ENCODE assay signal across 13 mouse cellular contexts in the genomic region with DNA sequence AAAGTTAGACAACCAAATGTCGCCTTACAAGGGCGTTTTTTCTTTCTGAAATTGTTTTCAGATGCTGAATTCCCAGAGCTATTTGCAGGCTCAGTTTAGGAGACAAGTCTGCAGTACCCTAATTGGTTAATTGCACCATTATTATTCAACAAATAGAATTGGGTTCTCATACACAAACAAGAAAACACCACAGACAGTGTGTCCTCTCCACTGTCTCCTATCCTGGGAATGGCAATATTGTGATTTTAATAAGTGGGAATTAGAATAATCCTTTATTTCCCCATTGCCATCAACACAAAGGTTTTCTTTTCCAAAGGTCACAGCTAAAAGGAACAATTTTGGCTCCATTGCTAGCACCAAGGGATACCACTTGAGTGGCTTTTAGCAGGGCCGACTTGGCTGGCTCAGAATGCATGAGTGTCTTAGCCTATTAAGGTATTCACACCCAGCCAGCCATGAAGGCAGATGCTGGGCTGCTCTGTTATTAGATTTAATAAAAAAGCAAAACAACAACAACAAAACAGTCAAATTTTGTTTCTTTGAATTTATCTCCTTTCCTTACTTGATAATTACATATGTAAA. TPM values are rescaled to one million over a fixed set of nuclear protein-coding genes. Genes with fewer than 3 reads are reported as not detected.
DNase-seq lines count a peak whose midpoint lies in the region; ATAC-seq lines count a peak whose summit lies in the region.
"Had no signal": no experiment of that assay in that cellular context is flagged by ENCODE, and none has a peak within 500 bp of the region (broad histone marks: within the 10 kb centered on the region; RNA-seq: fewer than 3 reads in every experiment).

No protein-coding gene starts in this region.

- no peaks in the 10 kb centered on the region for H3K4me1 ChIP-seq in midbrain, embryonic 11.5 days (ENCODE audit: control insufficient read depth, insufficient read depth, low read length)
- H3K4me1 ChIP-seq: heart, embryonic 15.5 days; limb, embryonic 15.5 days; lung, embryonic 15.5 days had no signal

- no peak overlapping the region for H3K27ac ChIP-seq in midbrain, embryonic 11.5 days (ENCODE audit: low read depth, low read length)
- H3K27ac ChIP-seq: heart, embryonic 15.5 days; limb, embryonic 15.5 days; lung, embryonic 15.5 days had no signal

- no peaks in the 10 kb centered on the region for H3K36me3 ChIP-seq in midbrain, embryonic 11.5 days (ENCODE audit: control insufficient read depth, insufficient read depth, low read length)
- H3K36me3 ChIP-seq: heart, embryonic 15.5 days; limb, embryonic 15.5 days; lung, embryonic 15.5 days had no signal

- 33% methylated on average over 3 of the region's 3 CpGs for WGBS in midbrain, embryonic 11.5 days

- no peaks in the 10 kb centered on the region for H3K9me3 ChIP-seq in midbrain, embryonic 11.5 days (ENCODE audit: control insufficient read depth, low read length)
- H3K9me3 ChIP-seq: heart, embryonic 15.5 days; limb, embryonic 15.5 days; lung, embryonic 15.5 days had no signal

- DNase-seq in cerebellum, adult 9-11 months, result peak; percentile 13
- DNase-seq in cerebellum, adult 8-10 months, result no peak
- peak; percentile 10 for DNase-seq in right cerebral cortex, adult 18-20 months
- no peak for DNase-seq in right cerebral cortex, postnatal 4 days
- peak; percentile 89 for DNase-seq in midbrain, embryonic 11.5 days (ENCODE audit: low spot score, missing footprints)
- no peak for DNase-seq in B cell, adult 2 months
- DNase-seq in lung, postnatal 14 days, result no peak
- DNase-seq in thymus, postnatal 25 days, result no peak
- DNase-seq: gastrocnemius, postnatal 36 days; kidney, adult 18-20 months had no signal

- H3K9ac ChIP-seq in midbrain, embryonic 11.5 days (ENCODE audit: low read length), result no peak overlapping the region
- H3K9ac ChIP-seq: heart, embryonic 15.5 days; limb, embryonic 15.5 days; lung, embryonic 15.5 days had no signal

- H3K4me3 ChIP-seq in midbrain, embryonic 11.5 days (ENCODE audit: low read depth, low read length), result no peak overlapping the region
- H3K4me3 ChIP-seq: heart, embryonic 15.5 days; limb, embryonic 15.5 days; lung, embryonic 15.5 days had no signal

- no peak overlapping the region for H3K4me2 ChIP-seq in midbrain, embryonic 11.5 days
- H3K4me2 ChIP-seq: heart, embryonic 15.5 days; limb, embryonic 15.5 days; lung, embryonic 15.5 days had no signal

- ATAC-seq in midbrain, embryonic 11.5 days (ENCODE audit: low FRiP score), result peak; percentile 89

- H3K27me3 ChIP-seq in midbrain, embryonic 11.5 days (ENCODE audit: control insufficient read depth, insufficient read depth, low read length), result no peaks in the 10 kb centered on the region
- H3K27me3 ChIP-seq: heart, embryonic 15.5 days; limb, embryonic 15.5 days; lung, embryonic 15.5 days had no signal

RNA-seq across cellular contexts. Expression of gene Luzp2, which starts 53.3 kb away (rescaled TPM):
- polyA plus RNA-seq in midbrain, embryonic 11.5 days (2014; fragmentation: Nextera tagmentation; extraction: Ambion mirVana), result 5.0 and 6.5 TPM in 2 replicates

Comparison
In these comparisons a context has a peak if more than half of its experiments do, and no peak if none do; other contexts are left out.
1. DNase-seq: peak in cerebellum, adult 9-11 months (single experiment), right cerebral cortex, adult 18-20 months (single experiment) and midbrain, embryonic 11.5 days (single experiment); none in cerebellum, adult 8-10 months (single experiment), right cerebral cortex, postnatal 4 days (single experiment), B cell, adult 2 months (0 of 2), lung, postnatal 14 days (single experiment) and thymus, postnatal 25 days (single experiment).